Mouse (Mus musculus) embryonic facial prominence, embryonic 14.5 days (tissue): ENCODE results near the gene Pear1. TPM values are rescaled to one million over a fixed set of nuclear protein-coding genes. Genes with fewer than 3 reads are reported as not detected.
"Not testable (repeated sequence)": the region's sequence is repeated elsewhere in the genome, so short reads cannot be mapped to it uniquely, and the experiment has no call there.

Experiments used
- ATAC-seq: fragments of 200-750 bp; cut with Nextera tagmentation; 2 replicates; pipeline ENCODE4 v1.8.0; 2017; ENCODE audit warnings: low read depth, moderate number of reproducible peaks, moderate TSS enrichment
- DNase-seq: peaks from one replicate; pipeline ENCODE4 v3.0.0-alpha.2; 2015; ENCODE audit warnings: low spot score
- H3K27ac ChIP-seq: fragments of 300-500 bp; sonication (generic); replicated peaks from 2 replicates; pipeline ENCODE4 v1.5.1; 2014; ENCODE audit warnings: low read depth, mild to moderate bottlenecking, low read length, moderate library complexity
- H3K27me3 ChIP-seq: fragments of 300-500 bp; sonication (generic); replicated peaks from 2 replicates; pipeline ENCODE4 v1.6.1; 2014; ENCODE audit warnings: low read length; ENCODE audit not compliant: control insufficient read depth, insufficient read depth
- H3K36me3 ChIP-seq: fragments of 300-500 bp; sonication (generic); 2 replicates; pipeline ENCODE4 v1.6.1; 2014; ENCODE audit warnings: low read length, mixed read lengths; ENCODE audit not compliant: control insufficient read depth, insufficient read depth
- H3K4me1 ChIP-seq: fragments of 300-500 bp; sonication (generic); 2 replicates; pipeline ENCODE4 v1.6.1; 2014; ENCODE audit warnings: antibody characterized with exemption, low read length; ENCODE audit not compliant: control insufficient read depth, insufficient read depth
- H3K4me2 ChIP-seq: fragments of 300-500 bp; sonication (generic); 2 replicates; pipeline ENCODE4 v1.6.1; 2014; ENCODE audit warnings: low read depth, mild to moderate bottlenecking, low read length, moderate library complexity, mixed read lengths
- H3K4me3 ChIP-seq: fragments of 300-500 bp; sonication (generic); 2 replicates; pipeline ENCODE4 v1.5.1; 2014; ENCODE audit warnings: low read depth, mild to moderate bottlenecking, low read length
- H3K9ac ChIP-seq: fragments of 300-500 bp; sonication (generic); 2 replicates; pipeline ENCODE4 v1.6.1; 2014; ENCODE audit warnings: low read depth, mild to moderate bottlenecking, low read length, moderate library complexity, mixed read lengths
- H3K9me3 ChIP-seq: fragments of 300-500 bp; sonication (generic); 2 replicates; pipeline ENCODE4 v1.6.1; 2016; ENCODE audit warnings: low read length; ENCODE audit not compliant: control insufficient read depth
- WGBS: fragments of 180-500 bp; shearing (Covaris S2); extraction: QIAGEN DNeasy Blood & Tissue Kit; methylation state at CpG from one replicate; pipeline ENCODE4 v1.1.7; 2014; 5-methylcytosine and 5-hydroxymethylcytosine counted together
- polyA plus RNA-seq: library from polyadenylated mRNA; unstranded; fragments of >200 nt; fragmentation: Nextera tagmentation; extraction: Ambion mirVana; gene quantifications from 2 replicates; pipeline ENCODE4 v1.2.1, GENCODE M21; 2014

Gene Pear1
- polyA plus RNA-seq = 26.7 and 29.6 TPM in 2 replicates

- not testable (repeated sequence) for H3K36me3 ChIP-seq, DNase-seq, H3K9me3 ChIP-seq, H3K4me3 ChIP-seq, H3K4me1 ChIP-seq, ATAC-seq, H3K9ac ChIP-seq, H3K27ac ChIP-seq, H3K4me2 ChIP-seq, H3K27me3 ChIP-seq
- WGBS = 100% methylated on average over 1 of the region's 1 CpGs
These were observed at the start of gene Pear1 for GRCm38 (mm10) chr3:87824206-87824605. Pear1 (minus strand) TSS chr3:87824306.

- WGBS = 93% methylated on average over 4 of the region's 4 CpGs
These were observed 40.0 kb upstream of the Pear1 start for GRCm38 (mm10) chr3:87864111-87864510.

GRCm38 (mm10) chr3:87859813-87860212 lies 35.7 kb upstream of the Pear1 start:
- Histone ChIP-seq H3K9me3 (no peaks in the 10 kb centered on the region), H3K27me3 (no peaks in the 10 kb centered on the region), H3K36me3 (peaks cover 68% of the 10 kb centered on the region), H3K4me3 (no peak overlapping the region), H3K4me2 (no peak overlapping the region), H3K9ac (no peak overlapping the region), H3K4me1 (no peaks in the 10 kb centered on the region), H3K27ac (no peak overlapping the region)
- peak; percentile 70; the same call in 1 of the 2 replicates for ATAC-seq
- peak; percentile 82 for DNase-seq
- 23% methylated on average over 3 of the region's 3 CpGs for WGBS

More at GRCm38 (mm10) chr3:87864111-87864510, 40.0 kb upstream of the Pear1 start:
- not testable (repeated sequence) for H3K4me1 ChIP-seq, H3K9ac ChIP-seq, H3K4me3 ChIP-seq, H3K27ac ChIP-seq, ATAC-seq, H3K4me2 ChIP-seq, DNase-seq, H3K27me3 ChIP-seq, H3K9me3 ChIP-seq
- peaks cover 90% of the 10 kb centered on the region for H3K36me3 ChIP-seq

- no peaks in the 10 kb centered on the region for H3K27me3 ChIP-seq
- no peak overlapping the region for H3K4me3 ChIP-seq
- no peak overlapping the region for H3K27ac ChIP-seq
- no peak overlapping the region for H3K9ac ChIP-seq
- 60% methylated on average over 8 of the region's 8 CpGs for WGBS
- DNase-seq = no peak
- no peaks in the 10 kb centered on the region for H3K9me3 ChIP-seq
- ATAC-seq = no peak; the same call in 1 of the 2 replicates
- no peak overlapping the region for H3K4me2 ChIP-seq
- no peaks in the 10 kb centered on the region for H3K4me1 ChIP-seq
- peaks cover 51% of the 10 kb centered on the region for H3K36me3 ChIP-seq
These were observed 33.6 kb upstream of the Pear1 start for GRCm38 (mm10) chr3:87857666-87858065.

- Histone ChIP-seq H3K4me3 (no peak overlapping the region), H3K9me3 (no peaks in the 10 kb centered on the region), H3K27me3 (no peaks in the 10 kb centered on the region), H3K4me2 (no peak overlapping the region), H3K4me1 (no peaks in the 10 kb centered on the region), H3K9ac (no peak overlapping the region), H3K27ac (no peak overlapping the region), H3K36me3 (peaks cover 37% of the 10 kb centered on the region)
- DNase-seq (no peak), ATAC-seq (no peak)
- WGBS = 78% methylated on average over 8 of the region's 8 CpGs
These were observed 31.8 kb upstream of the Pear1 start for GRCm38 (mm10) chr3:87855936-87856335.

- no peak for DNase-seq
- H3K27me3 ChIP-seq = no peaks in the 10 kb centered on the region
- H3K4me1 ChIP-seq = no peaks in the 10 kb centered on the region
- WGBS = 57% methylated on average over 7 of the region's 7 CpGs
- H3K4me3 ChIP-seq = no peak overlapping the region
- peaks cover 28% of the 10 kb centered on the region for H3K36me3 ChIP-seq
- H3K27ac ChIP-seq = no peak overlapping the region
- H3K9me3 ChIP-seq = no peaks in the 10 kb centered on the region
- no peak overlapping the region for H3K9ac ChIP-seq
- no peak for ATAC-seq
- no peak overlapping the region for H3K4me2 ChIP-seq
These were observed 30.9 kb upstream of the Pear1 start for GRCm38 (mm10) chr3:87854795-87855568.

GRCm38 (mm10) chr3:87849117-87849516 lies 25.0 kb upstream of the Pear1 start:
- WGBS = 74% methylated on average over 14 of the region's 14 CpGs
- H3K9ac ChIP-seq = no peak overlapping the region
- ATAC-seq = no peak
- no peak overlapping the region for H3K4me2 ChIP-seq
- H3K4me3 ChIP-seq = no peak overlapping the region
- DNase-seq = no peak
- H3K27me3 ChIP-seq = no peaks in the 10 kb centered on the region
- H3K27ac ChIP-seq = no peak overlapping the region
- H3K36me3 ChIP-seq = no peaks in the 10 kb centered on the region
- H3K4me1 ChIP-seq = no peaks in the 10 kb centered on the region
- no peaks in the 10 kb centered on the region for H3K9me3 ChIP-seq

GRCm38 (mm10) chr3:87847680-87848079 lies 23.6 kb upstream of the Pear1 start:
- Histone ChIP-seq H3K4me3 (no peak overlapping the region), H3K4me1 (no peaks in the 10 kb centered on the region), H3K9me3 (no peaks in the 10 kb centered on the region), H3K27me3 (no peaks in the 10 kb centered on the region), H3K36me3 (no peaks in the 10 kb centered on the region), H3K9ac (no peak overlapping the region), H3K27ac (no peak overlapping the region), H3K4me2 (no peak overlapping the region)
- ATAC-seq = no peak
- 70% methylated on average over 5 of the region's 5 CpGs for whole genome bisulfite sequencing
- DNase-seq = no peak

- ATAC-seq (no peak), DNase-seq (no peak)
- no peaks in the 10 kb centered on the region for H3K27me3 ChIP-seq
- H3K27ac ChIP-seq = no peak within 1 kb of the TSS
- no peak within 1 kb of the TSS for H3K4me2 ChIP-seq
- H3K9ac ChIP-seq = no peak within 1 kb of the TSS
- H3K4me1 ChIP-seq = no peaks in the 10 kb centered on the region
- no peaks in the 10 kb centered on the region for H3K36me3 ChIP-seq
- 64% methylated on average over 7 of the region's 7 CpGs for WGBS
- H3K9me3 ChIP-seq = no peaks in the 10 kb centered on the region
- no peak within 1 kb of the TSS for H3K4me3 ChIP-seq
These were observed 22.6 kb upstream of the Pear1 start, which contains the start of gene Sh2d2a for GRCm38 (mm10) chr3:87846650-87847110. Sh2d2a (plus strand) TSS chr3:87846755.
